Mouse (Mus musculus): ENCODE measurements around the gene Hdgfl3.

GRCm38 (mm10) chr7:81864552-81864951 lies 69.7 kb downstream of the Hdgfl3 start:
- TF ChIP-seq ZNF384 (IDR thresholded peaks at IDR 0.05; ENCODE audit: low read depth, low read length) (no peak), HCFC1 (IDR thresholded peaks at IDR 0.05; ENCODE audit: borderline replicate concordance, insufficient read depth, low read length) (no peak)
